Mouse (Mus musculus) kidney, postnatal 4 days (tissue): Measurements from ENCODE around the gene Rab26.

Experiments
- DNase-seq, 2 experiments: peaks; one replicate each; pipeline ENCODE4 v3.0.0; 2021; ENCODE audit warnings: mixed read lengths in 2 of 2

The Rab26 gene

DNA sequence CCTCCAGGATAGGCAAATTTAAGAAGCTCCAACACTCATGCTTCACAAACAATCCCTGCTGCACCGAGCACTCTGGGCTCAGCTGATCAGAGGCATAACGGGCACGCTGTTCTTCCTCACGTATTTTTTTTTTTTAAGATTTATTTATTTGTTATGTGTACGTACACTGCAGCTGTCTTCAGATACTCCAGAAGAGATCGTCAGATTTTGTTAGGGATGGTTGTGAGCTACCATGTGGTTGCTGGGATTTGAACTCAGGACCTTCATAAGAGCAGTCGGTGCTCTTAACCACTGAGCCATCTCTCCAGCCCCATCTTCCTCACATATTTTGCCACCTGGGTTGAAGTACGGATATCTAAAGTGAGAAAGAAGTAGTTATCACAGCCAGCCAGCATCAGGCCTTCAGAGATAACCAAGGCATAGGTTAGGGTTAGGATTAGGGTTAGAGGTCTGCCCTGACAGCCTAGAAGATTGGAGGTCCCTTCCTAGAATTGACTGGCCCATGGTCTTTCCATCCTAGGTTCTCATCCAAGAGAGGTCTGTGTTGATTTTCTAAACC is at the start of gene Rab26:
Gene Rab26, minus strand, starts transcription at position 51 of the 559 bp plus-strand sequence.
- DNase-seq: no peak

DNA sequence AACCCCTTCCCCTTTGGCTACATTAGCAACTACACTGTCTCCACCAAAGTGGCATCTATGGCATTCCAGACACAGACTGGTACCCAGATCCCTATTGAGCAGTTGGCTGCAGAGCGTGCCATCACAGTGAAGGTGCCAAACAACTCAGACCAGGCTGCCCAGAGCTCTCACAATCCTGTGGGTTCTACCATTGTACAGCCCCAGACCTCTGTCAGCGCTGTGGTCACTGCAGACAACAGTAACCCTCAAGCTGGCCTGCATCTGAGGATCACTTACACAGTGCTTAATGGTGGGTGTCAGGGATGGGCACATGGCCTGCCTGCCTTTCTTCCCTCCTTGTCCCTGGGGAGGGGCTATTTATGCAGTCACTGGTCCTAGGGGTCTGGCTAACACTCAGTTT is 46.3 kb upstream of the Rab26 start:
- DNase-seq: no peak

DNA sequence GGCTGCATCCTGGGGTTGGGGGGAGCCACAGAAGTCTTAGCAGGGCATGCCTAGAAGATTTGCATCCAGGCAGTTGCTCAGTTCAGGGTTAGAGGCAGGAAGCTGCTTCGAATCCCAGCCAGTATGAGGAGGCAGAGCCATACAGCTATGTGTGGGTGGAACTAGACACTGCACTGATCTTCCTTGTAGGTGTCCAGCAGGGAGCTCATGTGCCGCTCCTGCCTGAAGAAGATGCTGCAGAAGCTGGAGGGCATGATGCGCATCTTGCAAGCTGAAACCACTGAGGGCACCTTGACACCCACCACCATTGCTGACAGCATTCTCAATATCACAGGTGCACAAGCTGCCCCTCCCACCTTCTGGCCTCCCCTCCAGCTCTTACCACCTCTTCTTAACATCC is 45.5 kb upstream of the Rab26 start:
- DNase-seq: no peak

DNA sequence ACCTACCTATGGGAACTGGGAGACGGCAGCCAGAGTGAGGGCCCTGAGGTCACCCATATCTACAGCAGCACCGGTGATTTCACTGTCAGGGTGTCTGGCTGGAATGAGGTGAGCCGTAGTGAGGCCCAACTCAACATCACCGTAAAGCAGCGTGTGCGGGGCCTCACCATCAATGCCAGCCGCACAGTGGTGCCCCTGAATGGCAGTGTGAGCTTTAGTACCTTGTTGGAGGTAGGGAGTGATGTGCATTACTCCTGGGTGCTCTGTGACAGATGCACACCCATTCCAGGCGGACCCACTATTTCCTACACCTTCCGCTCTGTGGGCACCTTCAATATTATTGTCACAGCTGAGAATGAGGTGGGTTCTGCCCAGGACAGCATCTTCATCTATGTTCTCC is 39.8 kb upstream of the Rab26 start:
- no peak for DNase-seq

DNA sequence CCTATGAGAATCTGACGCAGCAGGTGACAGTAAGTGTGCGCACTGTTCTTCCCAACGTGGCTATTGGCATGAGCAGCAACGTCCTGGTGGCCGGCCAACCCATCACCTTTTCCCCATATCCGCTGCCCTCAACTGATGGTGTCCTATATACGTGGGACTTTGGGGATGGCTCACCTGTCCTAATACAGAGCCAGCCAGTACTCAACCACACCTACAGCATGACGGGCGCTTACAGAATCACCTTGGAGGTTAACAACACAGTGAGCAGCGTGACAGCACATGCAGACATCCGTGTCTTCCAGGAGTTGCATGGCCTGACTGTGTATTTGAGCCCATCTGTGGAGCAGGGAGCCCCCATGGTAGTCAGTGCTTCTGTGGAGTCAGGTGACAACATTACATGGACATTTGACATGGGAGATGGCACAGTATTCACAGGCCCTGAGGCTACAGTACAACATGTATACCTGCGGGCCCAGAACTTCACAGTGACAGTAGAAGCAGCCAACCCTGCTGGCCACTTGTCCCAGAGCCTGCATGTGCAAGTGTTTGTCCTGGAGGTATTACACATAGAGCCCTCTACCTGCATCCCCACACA is 38.7 kb upstream of the Rab26 start:
- no peak for DNase-seq

DNA sequence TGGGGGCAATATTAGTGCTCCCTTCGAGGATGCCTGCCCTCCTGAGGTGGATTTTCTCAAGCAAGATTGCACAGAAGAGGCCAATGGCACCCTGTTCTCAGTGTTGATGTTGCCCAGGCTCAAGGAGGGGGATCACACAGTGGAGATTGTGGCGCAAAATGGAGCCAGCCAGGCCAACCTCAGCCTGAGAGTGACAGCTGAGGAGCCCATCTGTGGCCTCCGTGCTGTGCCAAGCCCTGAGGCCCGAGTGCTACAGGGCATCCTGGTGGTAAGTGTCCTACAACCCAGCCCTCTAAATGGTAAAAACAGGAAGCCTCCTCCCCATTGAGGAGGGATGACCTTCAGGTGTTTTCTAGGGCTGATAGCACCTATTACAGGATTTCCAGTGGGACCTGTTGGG is 35.8 kb upstream of the Rab26 start:
- no peak for DNase-seq

DNA sequence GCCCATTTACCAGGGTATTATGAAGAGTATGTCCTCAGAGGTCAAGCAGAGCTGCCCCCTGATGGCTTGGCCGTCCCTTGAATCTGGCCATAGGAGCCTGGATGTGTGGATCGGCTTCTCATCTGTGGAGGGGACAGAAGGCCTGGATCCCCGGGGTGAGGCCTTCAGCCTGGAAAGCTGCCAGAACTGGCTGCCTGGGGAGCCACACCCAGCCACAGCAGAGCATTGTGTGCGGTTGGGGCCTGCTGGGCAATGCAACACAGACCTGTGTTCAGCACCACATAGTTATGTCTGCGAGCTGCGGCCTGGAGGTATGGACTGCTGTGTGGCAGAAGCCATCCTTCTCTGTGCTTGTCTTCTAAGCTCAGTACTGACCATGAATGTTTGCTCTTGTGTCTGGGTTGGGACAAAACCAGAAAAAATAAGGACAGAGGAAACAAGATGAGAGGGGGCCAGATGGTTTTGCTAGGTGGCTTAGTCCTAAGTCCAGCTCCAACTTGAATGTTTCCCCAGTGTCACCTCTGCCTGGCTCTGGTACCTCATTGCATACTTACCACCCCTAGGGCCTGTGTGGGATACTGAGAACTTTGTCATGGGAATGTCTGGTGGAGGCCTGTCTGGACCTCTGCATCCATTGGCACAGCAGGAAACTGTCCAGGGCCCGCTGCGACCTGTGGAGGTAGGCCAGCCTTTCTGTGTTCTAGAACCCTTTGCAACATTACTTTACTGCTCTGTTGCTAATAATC is 33.2 kb upstream of the Rab26 start:
- DNase-seq: peak; percentile 26 to 45

DNA sequence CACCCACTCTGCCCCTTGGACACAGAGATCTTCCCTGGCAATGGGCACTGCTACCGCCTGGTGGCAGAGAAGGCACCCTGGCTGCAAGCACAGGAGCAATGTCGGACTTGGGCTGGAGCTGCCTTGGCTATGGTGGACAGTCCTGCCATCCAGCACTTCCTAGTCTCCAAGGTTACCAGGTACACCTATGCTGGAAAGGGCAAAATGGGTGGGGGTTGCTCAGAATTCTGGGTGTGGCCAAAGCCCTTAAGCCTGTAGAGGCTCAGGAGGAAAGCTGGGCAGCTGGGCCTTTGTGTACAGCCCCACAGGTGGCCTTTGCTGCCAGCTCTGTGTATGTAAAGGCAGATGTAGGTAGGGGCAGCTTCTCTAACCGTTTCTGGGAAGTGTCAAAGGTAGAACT is 31.8 kb upstream of the Rab26 start:
- no peak for DNase-seq

DNA sequence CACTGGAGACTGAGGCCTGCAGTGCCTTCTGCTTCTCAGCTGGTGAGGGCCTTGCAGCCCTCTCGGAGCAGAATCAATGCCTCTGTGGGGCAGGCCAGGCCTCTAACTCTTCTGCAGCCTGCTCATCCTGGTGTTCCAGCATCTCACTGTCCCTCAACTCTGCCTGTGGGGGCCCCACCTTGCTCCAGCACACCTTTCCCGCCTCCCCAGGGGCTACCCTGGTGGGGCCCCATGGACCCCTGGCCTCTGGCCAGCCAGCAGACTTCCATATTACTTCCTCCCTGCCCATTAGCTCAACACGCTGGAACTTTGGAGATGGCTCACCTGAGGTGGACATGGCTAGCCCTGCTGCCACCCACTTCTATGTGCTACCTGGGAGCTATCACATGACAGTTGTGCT is 31.1 kb upstream of the Rab26 start:
- no peak for DNase-seq

DNA sequence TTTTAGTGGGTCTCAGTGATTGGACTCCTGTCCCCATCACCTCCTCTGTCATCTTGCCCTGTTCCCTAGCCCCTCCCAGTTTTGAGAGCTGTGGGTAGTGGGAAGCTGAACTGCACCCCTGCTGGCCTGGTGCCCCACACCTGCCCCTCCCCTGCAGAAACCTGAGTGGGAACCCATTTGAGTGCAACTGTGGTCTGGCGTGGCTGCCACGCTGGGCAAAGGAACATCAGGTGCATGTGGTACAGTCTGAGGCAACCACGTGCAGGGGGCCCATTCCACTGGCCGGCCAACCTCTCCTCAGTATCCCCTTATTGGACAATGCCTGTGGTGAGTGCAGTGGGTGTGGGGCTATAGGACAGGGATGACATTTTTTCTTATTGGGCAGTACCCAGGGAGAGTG is 30.4 kb upstream of the Rab26 start:
- no peak for DNase-seq

DNA sequence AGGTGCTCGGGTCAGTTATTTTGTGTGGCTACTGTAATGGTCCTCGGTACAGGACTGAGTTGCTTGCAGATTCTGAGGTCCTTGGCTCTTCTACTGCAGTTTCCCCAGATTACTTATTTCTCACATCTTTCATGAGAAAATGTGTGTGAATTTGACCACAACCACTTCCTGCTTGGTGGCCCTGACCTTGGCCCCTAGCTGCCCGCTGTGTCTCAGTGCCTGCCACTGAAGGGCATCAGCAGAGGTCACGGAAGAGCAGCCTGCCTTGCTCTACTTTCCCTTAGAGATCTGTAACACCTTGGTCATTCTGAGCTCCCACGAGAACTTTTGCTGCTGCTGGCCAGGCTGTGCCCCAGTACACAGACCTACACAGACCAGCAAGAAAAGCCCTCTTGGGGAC is 29.6 kb upstream of the Rab26 start:
- DNase-seq: no peak

DNA sequence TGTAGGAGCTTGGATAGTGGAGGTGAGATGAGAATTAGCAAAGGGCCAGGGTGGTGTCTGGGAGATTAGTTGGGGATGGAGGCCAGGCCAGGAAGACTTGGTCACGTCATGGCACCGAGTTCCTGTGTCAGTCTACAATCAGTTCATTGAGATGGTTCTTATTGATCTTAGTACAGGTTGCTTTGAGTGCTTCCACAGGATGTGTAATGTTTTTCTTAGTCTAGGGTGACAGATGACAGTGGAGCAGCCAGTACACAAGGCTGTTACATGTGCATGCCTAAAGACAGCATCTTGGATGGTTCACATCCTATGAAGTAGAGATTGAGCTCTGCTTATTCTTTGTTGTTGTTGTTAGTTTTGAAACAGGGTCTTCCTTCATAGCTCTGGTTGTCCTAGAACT is 27.6 kb upstream of the Rab26 start:
- DNase-seq: no peak

DNA sequence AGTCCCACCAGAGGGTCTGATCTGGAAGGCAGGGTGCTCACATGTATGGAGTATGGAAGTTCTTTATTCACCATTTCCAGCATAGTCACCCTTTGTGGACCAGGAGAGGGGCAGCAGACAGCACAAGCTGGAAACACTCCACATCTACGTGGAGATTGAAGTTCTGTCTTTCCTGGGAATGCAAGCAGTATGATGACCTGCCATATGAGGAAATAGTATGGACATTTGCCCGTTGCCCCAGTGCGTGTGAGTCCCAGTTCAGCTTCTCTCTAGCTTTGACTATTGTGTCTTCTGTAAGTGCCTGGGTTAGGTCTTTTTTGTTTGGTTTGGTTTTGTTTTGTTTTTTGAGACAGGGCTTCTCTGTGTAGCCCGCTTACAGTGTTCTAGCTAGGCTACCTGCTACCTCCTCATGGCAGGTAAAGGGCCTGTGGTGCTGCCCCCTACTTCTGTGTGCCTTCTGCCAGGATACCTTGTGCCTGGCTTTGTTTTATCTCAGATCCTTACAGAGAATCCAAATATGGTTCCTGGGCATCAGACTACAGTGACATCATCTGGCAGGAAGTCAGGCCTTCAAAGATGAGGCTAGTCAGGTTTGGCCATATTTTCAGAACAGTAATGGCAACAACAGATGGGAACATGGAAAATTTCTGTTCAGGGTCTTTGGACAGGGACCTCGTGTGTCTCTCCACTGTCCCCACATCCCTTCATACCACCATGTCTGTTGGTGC is 26.5 kb upstream of the Rab26 start:
- DNase-seq: no peak

DNA sequence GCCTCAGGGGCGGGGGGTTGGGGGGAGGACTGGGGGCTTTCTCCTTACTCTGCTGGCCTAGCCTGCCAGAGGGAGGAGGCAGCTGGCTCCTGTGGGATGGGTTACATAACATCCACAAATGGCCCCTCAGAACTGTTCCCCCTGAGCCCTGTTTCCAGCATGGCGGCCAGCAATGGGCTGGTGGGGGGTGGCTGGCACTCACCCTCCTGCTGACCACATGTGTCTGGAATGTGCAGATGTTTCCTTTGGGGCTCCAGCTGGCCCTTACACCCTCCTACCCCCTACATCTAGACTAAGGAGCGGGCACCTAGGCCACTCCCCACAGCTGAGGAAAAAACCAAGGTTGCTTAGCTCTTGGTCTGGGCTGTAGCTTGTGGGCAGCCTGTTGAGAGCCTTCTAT is 25.1 kb upstream of the Rab26 start:
- peak; percentile 29 to 52 for DNase-seq

DNA sequence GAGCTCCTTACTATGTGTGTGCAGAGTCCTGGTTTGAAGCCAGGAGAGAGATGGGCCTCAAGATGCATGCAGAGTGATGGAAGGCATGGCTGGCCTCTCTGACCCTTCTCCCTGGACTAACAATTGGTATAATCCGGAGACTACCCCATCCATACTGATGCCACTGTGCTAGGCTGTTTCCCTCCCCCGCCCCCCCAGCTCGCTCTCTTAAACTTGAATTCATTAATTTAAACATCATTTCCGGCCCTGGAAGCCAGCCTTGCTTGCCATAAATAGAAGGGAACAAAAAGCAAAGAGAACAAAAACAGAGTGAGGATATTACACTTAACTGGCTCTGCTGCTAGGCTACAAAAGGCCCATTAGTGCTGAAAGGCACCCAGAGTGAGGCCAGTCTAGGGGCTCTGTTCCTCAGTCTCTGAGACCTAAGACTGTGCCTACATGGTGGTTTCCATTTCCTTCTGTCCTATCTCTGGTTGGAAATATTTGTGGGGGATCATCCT is 24.6 kb upstream of the Rab26 start:
- peak; percentile 48 to 59 for DNase-seq

DNA sequence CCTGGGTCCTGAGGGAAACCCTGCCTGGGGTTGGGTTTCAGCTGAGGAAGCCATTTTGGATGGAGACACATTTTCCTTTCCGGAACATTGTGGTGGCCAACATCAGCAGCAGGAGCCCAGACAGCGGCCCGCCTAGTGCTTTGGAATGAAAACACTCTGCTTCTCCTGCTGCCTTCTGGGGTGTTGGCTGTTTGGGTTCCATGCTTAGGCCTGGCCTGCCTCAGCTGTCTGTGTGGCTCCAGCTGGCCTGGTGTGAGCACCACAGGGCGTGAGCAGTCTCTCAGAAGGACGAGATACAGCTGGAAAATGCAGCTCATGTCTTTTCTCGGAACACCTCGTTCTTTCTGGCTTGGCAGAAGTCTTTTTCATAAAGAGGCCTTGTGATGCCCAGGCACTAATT is 23.1 kb upstream of the Rab26 start:
- DNase-seq: no peak

DNA sequence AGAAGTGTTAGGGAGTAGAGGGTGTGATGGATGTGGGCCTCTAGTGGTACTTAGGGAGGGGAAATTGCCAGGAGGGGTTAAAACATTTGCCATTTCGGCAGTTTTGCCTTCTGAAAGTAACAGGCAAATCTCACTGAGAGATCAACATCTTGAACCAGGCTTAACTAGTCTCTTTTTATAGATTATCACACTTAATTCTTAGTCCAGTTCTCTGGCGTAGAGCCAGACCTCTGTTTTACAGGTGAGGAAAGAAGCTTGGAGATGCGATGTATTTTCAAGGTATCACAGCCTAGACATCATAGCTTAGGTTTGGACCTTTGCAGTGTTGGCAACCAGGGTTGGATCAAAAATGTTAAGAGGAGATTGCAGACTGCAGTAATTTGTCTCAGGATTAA is 17.0 kb upstream of the Rab26 start:
- no peak for DNase-seq

DNA sequence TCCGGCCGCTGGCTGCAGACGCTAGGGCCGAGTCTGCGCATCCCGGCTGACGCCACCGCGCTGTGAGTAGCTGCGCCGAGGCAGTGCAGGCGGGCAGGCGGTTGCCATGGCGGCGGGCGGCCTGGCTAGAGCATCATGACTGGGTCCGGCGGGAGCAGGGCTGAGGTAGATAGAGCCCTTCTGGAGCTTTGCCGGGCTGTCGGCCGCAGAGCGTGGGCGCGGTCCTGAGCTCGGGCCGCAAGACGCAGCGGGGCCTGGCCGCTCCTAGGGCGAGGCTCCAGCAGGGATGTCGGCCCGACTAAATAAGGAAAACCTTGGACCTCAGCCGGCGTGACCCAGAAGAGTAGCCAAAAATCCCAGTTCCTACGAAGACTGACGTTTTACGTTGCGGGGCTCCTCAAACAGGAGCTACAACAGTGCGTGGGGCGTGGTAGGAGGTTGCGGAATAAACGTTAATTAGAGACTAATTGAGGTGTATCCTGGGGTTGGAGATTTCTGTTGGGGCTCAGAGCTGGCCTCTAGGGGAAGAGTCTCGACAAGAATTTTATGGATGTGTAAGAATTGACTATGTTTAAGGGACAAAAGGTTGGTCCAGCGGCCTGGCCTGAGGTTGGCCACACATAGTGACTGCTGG is 16.5 kb upstream of the Rab26 start:
- DNase-seq: peak; percentile 83 to 92

DNA sequence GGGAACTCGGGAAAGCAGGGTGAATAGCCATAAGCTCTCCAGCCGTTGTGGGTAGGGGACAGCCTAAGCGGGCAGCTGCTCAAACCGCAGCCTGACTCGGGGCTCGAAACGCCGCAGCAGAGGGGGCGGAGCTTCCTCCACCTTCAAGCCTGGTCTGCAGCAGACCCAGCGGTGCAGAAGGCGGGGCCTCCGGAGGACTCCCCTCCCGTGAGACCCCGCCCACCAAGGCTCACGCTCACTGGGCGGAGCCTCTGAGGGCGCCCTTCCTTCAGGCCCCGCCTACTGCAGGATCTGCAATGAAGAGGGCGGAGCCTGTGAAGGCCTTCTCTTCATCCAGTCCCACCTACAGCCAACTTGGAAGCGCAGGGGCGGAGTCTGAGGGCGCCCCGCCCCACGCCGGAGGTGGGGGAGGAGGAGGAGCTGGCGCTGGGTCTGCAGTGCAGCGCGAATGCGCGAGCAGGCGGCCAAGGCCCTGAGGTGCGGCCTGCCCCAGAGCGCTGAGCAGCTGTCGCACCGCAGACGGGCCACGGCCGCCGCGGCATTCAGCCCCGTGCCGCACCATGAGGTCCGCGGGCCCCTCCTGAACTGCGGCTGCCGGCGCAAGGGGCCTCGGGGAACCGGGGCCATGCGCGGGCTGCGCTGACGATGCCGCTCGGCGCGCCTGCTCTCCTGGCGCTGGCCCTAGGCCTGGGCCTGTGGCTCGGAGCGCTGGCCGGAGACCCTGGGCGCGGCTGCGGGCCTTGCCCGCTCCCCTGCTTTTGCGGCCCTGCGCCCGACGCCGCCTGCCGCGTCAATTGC is 15.8 kb upstream of the Rab26 start, which contains the start of gene Pkd1:
Gene Pkd1, plus strand, starts transcription at position 217 of the 798 bp plus-strand sequence.
- peak; percentile 98 to 99 for DNase-seq

DNA sequence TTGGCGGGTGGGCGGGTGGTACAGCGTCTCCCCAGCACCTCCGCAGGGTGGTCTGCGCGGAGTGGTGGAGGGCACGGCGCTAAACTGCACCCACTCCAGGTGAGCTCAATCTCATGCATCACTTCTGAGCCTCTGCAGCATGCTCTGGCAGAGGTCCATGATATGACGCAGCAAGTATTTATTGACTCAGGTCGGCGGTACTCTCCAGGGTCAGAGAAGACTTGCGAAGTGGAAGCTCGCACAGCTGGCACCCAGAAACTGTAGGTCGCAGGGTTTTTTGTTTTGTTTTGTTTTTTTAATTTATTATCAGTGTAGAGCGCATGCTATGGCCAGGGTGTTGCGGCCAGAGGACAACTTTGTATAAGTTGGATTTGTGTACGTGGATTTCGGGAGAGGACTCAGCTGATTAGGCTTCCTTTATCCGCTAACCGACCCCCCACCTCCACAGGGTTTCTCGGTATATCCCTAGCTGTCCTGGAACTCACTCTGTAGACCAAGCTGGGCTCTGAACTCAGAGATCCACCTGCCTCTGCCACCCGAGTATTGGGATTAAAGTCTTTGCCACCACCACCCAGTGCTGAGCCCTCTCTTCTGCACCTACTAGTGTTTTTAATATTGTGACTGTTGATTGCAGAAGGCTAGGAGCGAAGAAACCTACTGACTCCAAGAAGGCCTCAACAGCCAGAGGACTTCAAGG is 15.1 kb upstream of the Rab26 start:
- DNase-seq: peak; percentile 63 to 72

DNA sequence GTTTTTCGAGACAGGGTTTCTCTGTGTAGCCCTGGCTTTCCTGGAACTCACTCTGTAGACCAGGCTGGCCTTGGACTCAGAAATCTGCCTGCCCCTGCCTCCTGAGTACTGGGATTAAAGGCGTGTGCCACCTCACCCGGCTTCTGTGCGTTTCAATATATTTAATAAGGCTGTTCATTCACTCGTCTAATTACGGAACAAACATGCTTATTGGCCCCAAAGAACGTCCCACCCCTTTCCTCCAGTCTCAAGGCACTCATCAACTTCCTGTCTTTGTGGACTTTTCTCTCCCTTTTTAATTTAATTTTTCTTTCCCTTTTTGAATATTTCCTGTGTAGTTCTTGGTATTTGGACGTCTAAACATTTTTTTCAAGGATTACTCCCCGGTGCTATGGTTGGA is 14.4 kb upstream of the Rab26 start:
- peak in 1 of 2 experiments; percentile 40 for DNase-seq

DNA sequence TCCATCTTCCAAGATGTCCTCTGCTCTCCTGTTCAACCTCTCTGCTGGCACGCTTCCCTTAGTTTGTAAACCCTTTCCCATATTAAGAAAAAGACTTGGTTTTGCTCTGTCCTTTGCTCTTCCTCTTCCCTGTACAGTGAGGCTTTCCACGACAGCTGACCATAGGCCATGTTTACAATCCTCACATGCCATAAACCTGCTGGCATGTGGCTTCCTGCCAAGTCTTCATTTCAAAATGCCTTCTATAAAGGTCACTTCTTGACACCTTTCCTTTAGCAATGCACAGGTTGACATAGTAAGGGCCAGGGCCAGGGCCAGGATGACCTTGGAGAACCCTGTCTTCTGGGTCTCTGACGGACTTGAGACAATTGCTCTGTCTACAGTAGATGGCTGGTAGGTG is 12.2 kb upstream of the Rab26 start:
- DNase-seq: no peak
